Mouse (Mus musculus): ENCODE results near the gene Plekhm2.

DNA sequence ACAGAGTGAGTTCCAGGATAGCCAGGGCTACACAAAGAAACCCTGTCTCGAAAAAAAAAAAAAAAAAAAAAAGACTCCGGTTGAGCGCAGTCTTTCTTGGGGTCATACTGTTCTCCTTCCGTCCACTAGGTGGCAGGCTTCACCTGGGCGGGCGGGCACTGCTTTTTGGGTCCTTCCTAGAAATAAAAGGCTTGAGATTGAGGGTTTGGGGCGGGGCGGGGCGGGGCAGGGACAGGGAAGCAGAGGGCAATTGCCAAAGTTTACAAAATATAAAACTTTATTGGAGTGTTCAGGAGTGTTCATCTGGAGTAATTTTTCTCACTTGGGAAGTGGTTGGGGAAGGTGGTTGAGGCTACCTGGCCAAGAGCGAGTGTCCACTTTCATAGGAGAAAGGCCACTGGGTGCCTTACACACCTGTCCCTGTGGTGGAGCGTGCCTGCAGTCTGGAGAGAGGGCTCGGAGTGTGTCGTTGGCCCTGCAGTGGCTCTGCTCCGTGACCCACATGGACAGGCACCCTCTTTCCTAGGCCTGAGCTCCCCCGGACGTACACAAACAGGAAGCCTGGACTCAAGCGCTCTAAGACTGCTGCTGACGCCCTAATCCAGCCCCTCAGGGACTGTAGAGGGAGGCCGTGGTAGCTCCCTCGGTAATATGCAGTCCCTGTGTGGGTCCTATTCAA lies 46.0 kb downstream of the Plekhm2 start, which contains the start of gene Tmem82:
- TF ChIP-seq CTCF (IDR thresholded peaks at IDR 0.05; ENCODE audit: low read depth, low read length) = peak; percentile 83
- no peak for TF ChIP-seq POLR2A (IDR thresholded peaks at IDR 0.05; ENCODE audit: extremely low read depth, insufficient read depth, low read length)

All from liver, adult 2 months (tissue).